In the genomic region with DNA sequence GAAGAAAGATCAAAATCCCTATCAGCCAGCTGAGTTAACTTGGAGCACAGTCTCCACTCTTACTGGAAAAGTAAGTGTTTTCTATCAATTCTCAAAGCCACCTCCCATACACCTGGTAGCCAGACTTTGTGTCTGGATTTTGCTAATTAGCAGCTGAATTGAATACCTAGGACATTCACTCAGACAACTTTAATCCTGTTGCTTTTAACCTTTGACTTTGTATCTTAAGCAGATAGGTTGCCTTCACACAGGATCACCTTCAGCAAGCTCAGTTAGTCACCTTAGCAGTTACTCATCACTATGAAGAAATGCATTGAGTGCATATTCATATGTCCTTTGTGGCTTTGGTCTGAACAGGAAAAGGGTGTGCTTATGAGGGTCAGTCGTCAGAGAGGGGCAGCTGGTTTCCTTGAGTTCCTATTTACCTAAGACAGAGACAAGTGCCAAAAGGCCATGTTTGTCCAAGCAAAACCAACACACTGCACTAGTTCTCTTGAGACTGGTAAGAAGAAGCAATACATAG, we compare ENCODE assay signal across 42 mouse cellular contexts. TPM values are rescaled to one million over a fixed set of nuclear protein-coding genes. Genes with fewer than 3 reads are reported as not detected.
"Had no signal": no experiment of that assay in that cellular context is flagged by ENCODE, and none has a peak within 500 bp of the region (broad histone marks: within the 10 kb centered on the region; RNA-seq: fewer than 3 reads in every experiment).

No protein-coding gene starts in this region.

- H3K27me3 ChIP-seq: heart, embryonic 13.5 days; heart, embryonic 15.5 days; hindbrain, embryonic 13.5 days; hindbrain, embryonic 15.5 days; kidney, embryonic 15.5 days; limb, embryonic 13.5 days; limb, embryonic 15.5 days; liver, embryonic 12.5 days had no signal

- H3K36me3 ChIP-seq: heart, embryonic 13.5 days; heart, embryonic 15.5 days; hindbrain, embryonic 13.5 days; hindbrain, embryonic 15.5 days; kidney, embryonic 15.5 days; limb, embryonic 13.5 days; limb, embryonic 15.5 days; liver, embryonic 12.5 days had no signal

- H3K27ac ChIP-seq: heart, adult 2 months; heart, embryonic 13.5 days; heart, embryonic 15.5 days; hindbrain, embryonic 13.5 days; hindbrain, embryonic 15.5 days; hindbrain, postnatal 0 days; kidney, embryonic 15.5 days; kidney, postnatal 0 days; limb, embryonic 13.5 days; limb, embryonic 15.5 days; liver, embryonic 12.5 days; liver, embryonic 14.5 days had no signal

- DNase-seq: gastrocnemius, postnatal 14 days; gastrocnemius, postnatal 36 days; heart, adult 11 months; heart, adult 2 months; heart, postnatal 14 days; heart, postnatal 36 days; kidney, adult 11 months; kidney, adult 2 months; kidney, adult 9 months; kidney, postnatal 14 days; kidney, postnatal 36 days; layer of hippocampus, adult 9-11 months; layer of hippocampus, postnatal 36 days had no signal

- H3K4me1 ChIP-seq: heart, embryonic 13.5 days; heart, embryonic 15.5 days; hindbrain, embryonic 13.5 days; hindbrain, embryonic 15.5 days; kidney, embryonic 15.5 days; limb, embryonic 13.5 days; limb, embryonic 15.5 days; liver, embryonic 12.5 days had no signal

- H3K9me3 ChIP-seq: hindbrain, embryonic 13.5 days; hindbrain, embryonic 15.5 days; kidney, embryonic 15.5 days; limb, embryonic 15.5 days had no signal

- H3K4me3 ChIP-seq: heart, adult 2 months; heart, embryonic 13.5 days; heart, embryonic 15.5 days; hindbrain, embryonic 13.5 days; hindbrain, embryonic 15.5 days; kidney, embryonic 15.5 days; limb, embryonic 13.5 days; limb, embryonic 15.5 days; liver, embryonic 12.5 days had no signal

- H3K9ac ChIP-seq: heart, embryonic 13.5 days; heart, embryonic 15.5 days; hindbrain, embryonic 13.5 days; hindbrain, embryonic 15.5 days; kidney, embryonic 15.5 days; limb, embryonic 13.5 days; limb, embryonic 15.5 days; liver, embryonic 12.5 days; liver, embryonic 14.5 days had no signal

RNA-seq across cellular contexts. Expression of gene Vmn1r213, which starts 15.2 kb away (rescaled TPM):
- total RNA-seq: gastrocnemius, adult 18-20 months; gastrocnemius, adult 8-10 months; gastrocnemius, postnatal 14 days; gastrocnemius, postnatal 36 days; heart, adult 2 months; heart, postnatal 14 days; heart, postnatal 36 days; hematopoietic stem cell, adult 5-6 weeks; hindbrain, postnatal 0 days; layer of hippocampus, adult 18-20 months; layer of hippocampus, adult 8-10 months; layer of hippocampus, postnatal 14 days; layer of hippocampus, postnatal 36 days; left cerebral cortex, adult 18-20 months; left cerebral cortex, postnatal 14 days; left cerebral cortex, postnatal 36 days; liver, adult 2 months had no signal
- polyA plus RNA-seq: gonadal fat pad, adult 2 months; heart, adult 2 months; heart, embryonic 11.5 days; heart, embryonic 13.5 days; heart, embryonic 15.5 days; heart, postnatal 0 days; hindbrain, embryonic 11.5 days; hindbrain, embryonic 13.5 days; hindbrain, embryonic 15.5 days; intestine, embryonic 14.5 days; intestine, embryonic 16.5 days; kidney, adult 2 months; kidney, embryonic 15.5 days; kidney, postnatal 0 days; large intestine, adult 2 months; limb, embryonic 11.5 days; limb, embryonic 13.5 days; limb, embryonic 15.5 days; liver, adult 2 months; liver, embryonic 12.5 days; liver, embryonic 14.5 days had no signal

RNA-seq across cellular contexts. Expression of gene Vmn1r214, which starts 38.0 kb away (rescaled TPM):
- total RNA-seq: gastrocnemius, adult 18-20 months; gastrocnemius, adult 8-10 months; gastrocnemius, postnatal 14 days; gastrocnemius, postnatal 36 days; heart, adult 2 months; heart, postnatal 14 days; heart, postnatal 36 days; hematopoietic stem cell, adult 5-6 weeks; hindbrain, postnatal 0 days; layer of hippocampus, adult 18-20 months; layer of hippocampus, adult 8-10 months; layer of hippocampus, postnatal 14 days; layer of hippocampus, postnatal 36 days; left cerebral cortex, adult 18-20 months; left cerebral cortex, postnatal 14 days; left cerebral cortex, postnatal 36 days; liver, adult 2 months had no signal
- polyA plus RNA-seq: gonadal fat pad, adult 2 months; heart, adult 2 months; heart, embryonic 11.5 days; heart, embryonic 13.5 days; heart, embryonic 15.5 days; heart, postnatal 0 days; hindbrain, embryonic 11.5 days; hindbrain, embryonic 13.5 days; hindbrain, embryonic 15.5 days; hindbrain, postnatal 0 days; intestine, embryonic 14.5 days; intestine, embryonic 16.5 days; kidney, adult 2 months; kidney, embryonic 15.5 days; kidney, postnatal 0 days; large intestine, adult 2 months; limb, embryonic 11.5 days; limb, embryonic 13.5 days; limb, embryonic 15.5 days; liver, adult 2 months; liver, embryonic 12.5 days; liver, embryonic 14.5 days had no signal
